Mouse (Mus musculus): Measurements from ENCODE around the gene Ube2h. TPM values are rescaled to one million over a fixed set of nuclear protein-coding genes. Genes with fewer than 3 reads are reported as not detected.
A peak's percentile ranks its signal among the peaks of the same experiment; 100 is the strongest.
"Not testable (repeated sequence)": the region's sequence is repeated elsewhere in the genome, so short reads cannot be mapped to it uniquely, and the experiment has no call there.

Ube2h gene
- total RNA-seq (2021), result 10 to 100 TPM; 86.8 to 94.7 TPM
- long read RNA-seq, experiment 1, full-length matches to known transcripts, result 60 of 107 reads
- long read RNA-seq, experiment 1, partial matches to known transcripts, result 1 of 107 reads
- long read RNA-seq, experiment 1, other reads (novel, unspliced or antisense), result 46 of 107 reads
- long read RNA-seq, experiment 2, full-length matches to known transcripts, result 75 of 118 reads
- long read RNA-seq, experiment 2, partial matches to known transcripts, result 2 of 118 reads
- long read RNA-seq, experiment 2, other reads (novel, unspliced or antisense), result 41 of 118 reads

GRCm38 (mm10) chr6:30304399-30304917, at the start of gene Ube2h:
Gene Ube2h (minus strand): TSS chr6:30304539.
- DNase-seq (ENCODE audit: low spot score in 2 of 2), result peak; percentile 100

- DNase-seq (ENCODE audit: low spot score in 2 of 2), result no peak
Measured at GRCm38 (mm10) chr6:30353661-30354060, 49.3 kb upstream of the Ube2h start.

- DNase-seq (ENCODE audit: low spot score in 2 of 2), result no peak
Measured at GRCm38 (mm10) chr6:30352762-30353161, 48.4 kb upstream of the Ube2h start.

GRCm38 (mm10) chr6:30351290-30351689, 47.0 kb upstream of the Ube2h start:
- no peak for DNase-seq (ENCODE audit: low spot score in 2 of 2)

- DNase-seq (ENCODE audit: low spot score in 2 of 2), result no peak
Measured at GRCm38 (mm10) chr6:30347288-30347801, 43.0 kb upstream of the Ube2h start.

GRCm38 (mm10) chr6:30346737-30347136, 42.4 kb upstream of the Ube2h start:
- DNase-seq (ENCODE audit: low spot score in 2 of 2), result no peak

- DNase-seq (ENCODE audit: low spot score in 2 of 2), result no peak
Measured at GRCm38 (mm10) chr6:30344032-30344431, 39.7 kb upstream of the Ube2h start.

GRCm38 (mm10) chr6:30340231-30340873, 36.0 kb upstream of the Ube2h start:
- DNase-seq (ENCODE audit: low spot score in 2 of 2), result no peak

GRCm38 (mm10) chr6:30336912-30337311, 32.6 kb upstream of the Ube2h start:
- peak in 1 of 2 experiments; percentile 36 for DNase-seq (ENCODE audit: low spot score in 2 of 2)

- no peak for DNase-seq (ENCODE audit: low spot score in 2 of 2)
Measured at GRCm38 (mm10) chr6:30332262-30332661, 27.9 kb upstream of the Ube2h start.

- no peak for DNase-seq (ENCODE audit: low spot score in 2 of 2)
Measured at GRCm38 (mm10) chr6:30330706-30331105, 26.4 kb upstream of the Ube2h start.

GRCm38 (mm10) chr6:30325932-30326501, 21.7 kb upstream of the Ube2h start:
- DNase-seq (ENCODE audit: low spot score in 2 of 2), result no peak

- DNase-seq (ENCODE audit: low spot score in 2 of 2), result no peak
Measured at GRCm38 (mm10) chr6:30321002-30321401, 16.7 kb upstream of the Ube2h start.

- DNase-seq (ENCODE audit: low spot score in 2 of 2), result no peak
Measured at GRCm38 (mm10) chr6:30319216-30319615, 14.9 kb upstream of the Ube2h start.

GRCm38 (mm10) chr6:30312006-30312405, 7.7 kb upstream of the Ube2h start:
- no peak for DNase-seq (ENCODE audit: low spot score in 2 of 2)

GRCm38 (mm10) chr6:30308751-30309150, 4.4 kb upstream of the Ube2h start:
- no peak for DNase-seq (ENCODE audit: low spot score in 2 of 2)

- no peak for DNase-seq (ENCODE audit: low spot score in 2 of 2)
Measured at GRCm38 (mm10) chr6:30307691-30308090, 3.4 kb upstream of the Ube2h start.

- DNase-seq (ENCODE audit: low spot score in 2 of 2), result not testable (repeated sequence)
Measured at GRCm38 (mm10) chr6:30303771-30304398, 454 bp downstream of the Ube2h start.

- DNase-seq (ENCODE audit: low spot score in 2 of 2), result peak; percentile 14 to 37
Measured at GRCm38 (mm10) chr6:30302781-30303631, 1.3 kb downstream of the Ube2h start.

- DNase-seq (ENCODE audit: low spot score in 2 of 2), result no peak
Measured at GRCm38 (mm10) chr6:30302156-30302555, 2.2 kb downstream of the Ube2h start.

- no peak for DNase-seq (ENCODE audit: low spot score in 2 of 2)
Measured at GRCm38 (mm10) chr6:30300901-30301300, 3.4 kb downstream of the Ube2h start.

All from layer of hippocampus, postnatal 14 days (tissue).